Mouse (Mus musculus) CH12.LX (cell line): ENCODE measurements at regions not wholly inside any gene's neighbourhood (a gene's known extent, or its start where the extent isn't known, plus 50 kb on each side); places are given as distances from the start of the nearest gene placed in this dataset.

Source experiments
- DNase-seq: peaks from one replicate; pipeline ENCODE4 v3.0.0-alpha.2; 2013; ENCODE audit errors: extremely low read depth
- H3K27ac ChIP-seq: 2 replicates; pipeline ENCODE4 v1.5.1; 2012; ENCODE audit warnings: low read depth, mild to moderate bottlenecking, control low read depth, moderate library complexity; ENCODE audit not compliant: insufficient read depth
- H3K27me3 ChIP-seq: replicated peaks from 2 replicates; pipeline ENCODE3; 2012; ENCODE audit warnings: inconsistent platforms
- H3K36me3 ChIP-seq, 2 experiments: replicated peaks in 1 of 2; 2 replicates each; pipeline versions ENCODE3 to v1.6.1; 2012; ENCODE audit warnings: inconsistent platforms in 1 of 2, low read length in 1 of 2, mild to moderate bottlenecking in 1 of 2, mixed read lengths in 1 of 2, moderate library complexity in 1 of 2; ENCODE audit not compliant: control insufficient read depth in 1 of 2, insufficient read depth in 1 of 2
- H3K4me1 ChIP-seq, 2 experiments: 2 replicates each; pipeline ENCODE4 v1.6.1; 2012; ENCODE audit warnings: inconsistent platforms in 1 of 2, moderate library complexity in 1 of 2; ENCODE audit not compliant: insufficient read depth in 2 of 2, control insufficient read depth in 1 of 2
- H3K4me2 ChIP-seq: 2 replicates; pipeline ENCODE4 v1.6.1; 2012; ENCODE audit warnings: low read depth, mild to moderate bottlenecking, control low read depth; ENCODE audit not compliant: poor library complexity, insufficient read depth, severe bottlenecking
- H3K4me3 ChIP-seq, 3 experiments: fragments of 150-350 bp in 1 of 3; sonication (generic) in 1 of 3; replicated peaks in 1 of 3; 2 replicates each; pipeline versions ENCODE3 to v1.5.1; 2011 to 2012; ENCODE audit warnings: low read depth in 2 of 3, low read length in 2 of 3, mild to moderate bottlenecking in 2 of 3, moderate library complexity in 2 of 3, control low read depth in 1 of 3, improper control_type of control experiment in 1 of 3, inconsistent platforms in 1 of 3, mixed read lengths in 1 of 3; ENCODE audit not compliant: poor library complexity in 1 of 3
- H3K79me2 ChIP-seq: replicated peaks from 2 replicates; pipeline ENCODE4 v1.6.1; 2012; ENCODE audit warnings: mild to moderate bottlenecking, moderate library complexity; ENCODE audit not compliant: control insufficient read depth, poor library complexity, insufficient read depth, severe bottlenecking; ENCODE audit errors: extremely low read depth
- H3K9ac ChIP-seq: 2 replicates; pipeline ENCODE4 v1.6.1; 2012; ENCODE audit warnings: low read depth, mild to moderate bottlenecking, control low read depth, moderate library complexity; ENCODE audit not compliant: insufficient read depth
- H3K9me3 ChIP-seq: replicated peaks from 2 replicates; pipeline ENCODE3; 2012; ENCODE audit warnings: low read length, inconsistent platforms, mixed read lengths
- BHLHE40 ChIP-seq: IDR thresholded peaks from 2 replicates; pipeline ENCODE4 v1.6.1; 2011; ENCODE audit warnings: mild to moderate bottlenecking, low read depth, low read length, improper control_type of control experiment
- E2F4 ChIP-seq: IDR thresholded peaks from 2 replicates; pipeline ENCODE4 v1.6.1; 2011; ENCODE audit warnings: low read depth, low read length, improper control_type of control experiment; ENCODE audit not compliant: insufficient replicate concordance
- HCFC1 ChIP-seq: IDR thresholded peaks from 2 replicates; pipeline ENCODE4 v1.6.1; 2012; ENCODE audit warnings: low read depth, mild to moderate bottlenecking, inconsistent platforms, low read length, improper control_type of control experiment
- IRF4 ChIP-seq: IDR thresholded peaks from 2 replicates; pipeline ENCODE4 v1.6.1; 2014; ENCODE audit warnings: low read depth, mild to moderate bottlenecking, inconsistent platforms, low read length, improper control_type of control experiment
- JUN ChIP-seq: IDR thresholded peaks from 2 replicates; pipeline ENCODE4 v1.6.1; 2011; ENCODE audit warnings: low read depth, mild to moderate bottlenecking, low read length, improper control_type of control experiment, moderate library complexity; ENCODE audit not compliant: insufficient read depth
- JUND ChIP-seq: conservative IDR thresholded peaks from 2 replicates; pipeline ENCODE4 v1.6.1; 2011; ENCODE audit warnings: low read depth, low read length, improper control_type of control experiment
- MEF2A ChIP-seq: IDR thresholded peaks from 2 replicates; pipeline ENCODE4 v1.6.1; 2014; ENCODE audit warnings: low read depth, mild to moderate bottlenecking, inconsistent platforms, low read length, improper control_type of control experiment, borderline replicate concordance
- MYC ChIP-seq: IDR thresholded peaks from 2 replicates; pipeline ENCODE4 v1.6.1; 2011; ENCODE audit warnings: low read depth, mild to moderate bottlenecking, improper control_type of control experiment, low read length
- POLR2AphosphoS2 ChIP-seq: IDR thresholded peaks from 2 replicates; pipeline ENCODE4 v1.6.1; 2011; ENCODE audit warnings: low read depth, low read length, improper control_type of control experiment
- RAD21 ChIP-seq: IDR thresholded peaks from 2 replicates; pipeline ENCODE4 v1.6.1; 2011; ENCODE audit warnings: low read depth, mild to moderate bottlenecking, low read length, improper control_type of control experiment, moderate library complexity
- SIN3A ChIP-seq: IDR thresholded peaks from 2 replicates; pipeline ENCODE4 v1.6.1; 2012; ENCODE audit warnings: low read length, improper control_type of control experiment, inconsistent platforms
- SMC3 ChIP-seq: IDR thresholded peaks from 2 replicates; pipeline ENCODE4 v1.6.1; 2011; ENCODE audit warnings: low read depth, low read length, improper control_type of control experiment
- USF2 ChIP-seq: conservative IDR thresholded peaks from 2 replicates; pipeline ENCODE4 v1.6.1; 2011; ENCODE audit warnings: low read depth, low read length, improper control_type of control experiment
- ZC3H11A ChIP-seq: IDR thresholded peaks from 2 replicates; pipeline ENCODE4 v1.6.1; 2012; ENCODE audit warnings: low read depth, mild to moderate bottlenecking, inconsistent platforms, low read length, improper control_type of control experiment
- ZKSCAN1 ChIP-seq: IDR thresholded peaks from 2 replicates; pipeline ENCODE4 v1.6.1; 2012; ENCODE audit warnings: low read depth, inconsistent platforms, low read length, improper control_type of control experiment, borderline replicate concordance
- ZMIZ1 ChIP-seq: IDR thresholded peaks from 2 replicates; pipeline ENCODE4 v1.6.1; 2012; ENCODE audit warnings: low read depth, mild to moderate bottlenecking, inconsistent platforms, low read length, improper control_type of control experiment
- ZNF384 ChIP-seq: IDR thresholded peaks from 2 replicates; pipeline ENCODE4 v1.6.1; 2012; ENCODE audit warnings: low read depth, low read length, improper control_type of control experiment, inconsistent platforms
- dilution Hi-C: fragments of 300-500 bp; cut with MboI; formaldehyde crosslinking; loops from 2 replicates; pipeline ENCODE4 v1.14.3; 2020; ENCODE audit warnings: low sequenced_read_pairs; ENCODE audit not compliant: extremely low pct_unique_long_range_greater_than_20kb, extremely low pct_ligation_motif_present
- in situ Hi-C: fragments of 300-500 bp; cut with MboI; formaldehyde crosslinking; loops from 3 replicates; pipeline ENCODE4 v1.14.3; 2019; ENCODE audit warnings: low sequenced_read_pairs, low pct_ligation_motif_present, low pct_unique_long_range_greater_than_20kb, mixed read lengths

DNA sequence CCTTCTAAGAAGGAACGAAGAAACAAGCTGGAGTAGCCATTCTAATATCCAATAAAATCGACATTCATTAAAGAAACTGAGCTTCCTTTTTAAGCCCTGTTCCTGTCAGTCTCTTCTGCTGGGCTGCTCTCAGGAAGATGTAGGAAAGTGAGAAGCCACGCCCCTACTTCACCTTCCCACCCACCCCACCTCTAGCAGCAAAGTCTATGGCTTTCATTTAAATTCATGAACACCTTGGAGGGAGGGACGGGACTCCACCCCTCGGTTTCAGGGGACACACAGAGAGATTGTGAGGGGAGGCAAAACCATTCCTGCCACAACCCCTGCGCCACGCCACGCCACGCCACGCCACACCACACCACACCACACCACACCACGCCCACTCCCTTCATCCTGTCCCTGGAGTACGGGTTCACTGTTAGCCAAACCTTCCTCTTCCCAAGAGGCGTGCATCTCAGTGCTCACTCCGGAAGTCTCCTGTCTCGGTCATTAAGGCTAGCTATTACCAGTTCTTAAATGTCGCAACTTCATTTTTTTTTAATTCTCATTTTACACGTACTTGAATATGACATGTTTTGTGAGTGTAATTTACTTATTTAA, 132.0 kb upstream of the Mkln1 start:
- Histone ChIP-seq H3K27me3 (no peaks in the 10 kb centered on the region), H3K4me1 (peaks cover 2 to 4% of the 10 kb centered on the region in 2 experiments; a peak in 2 of 4 replicates), H3K9me3 (no peaks in the 10 kb centered on the region), H3K79me2 (no peaks in the 10 kb centered on the region), H3K36me3 (peaks cover 0 to 2% of the 10 kb centered on the region in 2 experiments), H3K27ac (no peak overlapping the region), H3K9ac (no peak overlapping the region), H3K4me3 (no peak overlapping the region), H3K4me2 (no peak overlapping the region)
- TF ChIP-seq JUND (no peak), RAD21 (no peak), SMC3 (no peak), USF2 (no peak), ZKSCAN1 (no peak), ZNF384 (no peak), POLR2AphosphoS2 (no peak), E2F4 (no peak), MYC (no peak)
- dilution Hi-C loops (no loop called here), in situ Hi-C loops (no loop called here)
- DNase-seq, result no peak

DNA sequence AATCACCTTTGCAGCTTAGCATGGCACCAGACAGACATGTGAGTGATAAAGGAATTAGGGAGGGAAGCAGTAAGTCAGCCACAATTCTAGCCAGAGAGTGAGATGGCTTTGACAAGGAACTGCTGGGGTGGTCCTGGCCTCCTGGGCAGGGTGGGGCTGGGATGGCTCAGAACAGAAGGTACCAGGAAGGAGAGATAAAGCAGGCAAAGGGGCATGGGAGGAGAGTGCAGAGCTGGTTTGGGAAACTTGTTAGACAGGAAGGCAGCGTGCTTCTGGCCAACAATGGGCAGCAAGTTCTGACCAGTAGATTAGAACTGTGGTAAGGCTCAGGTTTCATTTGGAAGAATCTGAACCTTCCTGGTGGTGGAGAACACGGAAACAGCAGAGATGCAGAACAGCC, 130.5 kb upstream of the Mkln1 start:
- H3K9me3 ChIP-seq, result no peaks in the 10 kb centered on the region
- H3K79me2 ChIP-seq, result no peaks in the 10 kb centered on the region
- H3K4me3 ChIP-seq, result no peak overlapping the region
- H3K4me1 ChIP-seq, result peaks cover 0 to 2% of the 10 kb centered on the region in 2 experiments; a peak in 1 of 4 replicates
- no peaks in the 10 kb centered on the region for H3K36me3 ChIP-seq
- no peak for TF ChIP-seq SMC3
- TF ChIP-seq BHLHE40, result no peak
- TF ChIP-seq ZC3H11A, result no peak
- no peak for TF ChIP-seq SIN3A
- TF ChIP-seq ZMIZ1, result no peak
- TF ChIP-seq JUN, result no peak
- TF ChIP-seq HCFC1, result no peak
- no peak for TF ChIP-seq MYC
- TF ChIP-seq IRF4, result no peak
- no peak for TF ChIP-seq MEF2A
- in situ Hi-C loops, result no loop called here
- no peak overlapping the region for H3K4me2 ChIP-seq
- H3K9ac ChIP-seq, result no peak overlapping the region
- no peaks in the 10 kb centered on the region for H3K27me3 ChIP-seq
- H3K27ac ChIP-seq, result no peak overlapping the region
- dilution Hi-C loops, result no loop called here
- no peak for DNase-seq
